Mouse (Mus musculus) kidney, embryonic 14.5 days (tissue): ENCODE results near the gene Fxr2. TPM values are rescaled to one million over a fixed set of nuclear protein-coding genes. Genes with fewer than 3 reads are reported as not detected.

Experiments
- ATAC-seq: fragments of 200-750 bp; cut with Nextera tagmentation; 2 replicates; pipeline ENCODE4 v1.8.0; 2017; ENCODE audit warnings: moderate number of reproducible peaks, mild to moderate bottlenecking, moderate TSS enrichment, moderate library complexity; ENCODE audit not compliant: low FRiP score, low TSS enrichment
- H3K27ac ChIP-seq: fragments of 300-500 bp; sonication (generic); 2 replicates; pipeline ENCODE4 v1.5.1; 2014; ENCODE audit warnings: low read depth, mild to moderate bottlenecking, low read length, moderate library complexity, mixed read lengths
- H3K27me3 ChIP-seq: fragments of 300-500 bp; sonication (generic); 2 replicates; pipeline ENCODE4 v1.6.1; 2014; ENCODE audit warnings: mild to moderate bottlenecking, low read length; ENCODE audit not compliant: control insufficient read depth, insufficient read depth
- H3K36me3 ChIP-seq: fragments of 300-500 bp; sonication (generic); 2 replicates; pipeline ENCODE4 v1.6.1; 2014; ENCODE audit warnings: low read length, mixed read lengths; ENCODE audit not compliant: control insufficient read depth, insufficient read depth
- H3K4me1 ChIP-seq: fragments of 300-500 bp; sonication (generic); 2 replicates; pipeline ENCODE4 v1.6.1; 2014; ENCODE audit warnings: low read length, mixed read lengths; ENCODE audit not compliant: control insufficient read depth, insufficient read depth
- H3K4me2 ChIP-seq: fragments of 300-500 bp; sonication (generic); replicated peaks from 2 replicates; pipeline ENCODE4 v1.6.1; 2014; ENCODE audit warnings: low read depth, mild to moderate bottlenecking, low read length
- H3K4me3 ChIP-seq: fragments of 300-500 bp; sonication (generic); 2 replicates; pipeline ENCODE4 v1.5.1; 2014; ENCODE audit warnings: mild to moderate bottlenecking, low read length
- H3K9ac ChIP-seq: fragments of 300-500 bp; sonication (generic); 2 replicates; pipeline ENCODE4 v1.6.1; 2014; ENCODE audit warnings: low read depth, mild to moderate bottlenecking, low read length, moderate library complexity
- H3K9me3 ChIP-seq: fragments of 300-500 bp; sonication (generic); 2 replicates; pipeline ENCODE4 v1.6.1; 2016; ENCODE audit warnings: low read length; ENCODE audit not compliant: control insufficient read depth
- WGBS: fragments of 180-500 bp; shearing (Covaris S2); extraction: QIAGEN DNeasy Blood & Tissue Kit; methylation state at CpG from one replicate; pipeline ENCODE4 v1.1.7; 2014; 5-methylcytosine and 5-hydroxymethylcytosine counted together
- polyA plus RNA-seq: library from polyadenylated mRNA; unstranded; fragments of >200 nt; fragmentation: Nextera tagmentation; extraction: Ambion mirVana; gene quantifications from 2 replicates; pipeline ENCODE4 v1.2.1, GENCODE M21; 2014

Gene Fxr2
- 30.7 and 33.3 TPM in 2 replicates for polyA plus RNA-seq

DNA sequence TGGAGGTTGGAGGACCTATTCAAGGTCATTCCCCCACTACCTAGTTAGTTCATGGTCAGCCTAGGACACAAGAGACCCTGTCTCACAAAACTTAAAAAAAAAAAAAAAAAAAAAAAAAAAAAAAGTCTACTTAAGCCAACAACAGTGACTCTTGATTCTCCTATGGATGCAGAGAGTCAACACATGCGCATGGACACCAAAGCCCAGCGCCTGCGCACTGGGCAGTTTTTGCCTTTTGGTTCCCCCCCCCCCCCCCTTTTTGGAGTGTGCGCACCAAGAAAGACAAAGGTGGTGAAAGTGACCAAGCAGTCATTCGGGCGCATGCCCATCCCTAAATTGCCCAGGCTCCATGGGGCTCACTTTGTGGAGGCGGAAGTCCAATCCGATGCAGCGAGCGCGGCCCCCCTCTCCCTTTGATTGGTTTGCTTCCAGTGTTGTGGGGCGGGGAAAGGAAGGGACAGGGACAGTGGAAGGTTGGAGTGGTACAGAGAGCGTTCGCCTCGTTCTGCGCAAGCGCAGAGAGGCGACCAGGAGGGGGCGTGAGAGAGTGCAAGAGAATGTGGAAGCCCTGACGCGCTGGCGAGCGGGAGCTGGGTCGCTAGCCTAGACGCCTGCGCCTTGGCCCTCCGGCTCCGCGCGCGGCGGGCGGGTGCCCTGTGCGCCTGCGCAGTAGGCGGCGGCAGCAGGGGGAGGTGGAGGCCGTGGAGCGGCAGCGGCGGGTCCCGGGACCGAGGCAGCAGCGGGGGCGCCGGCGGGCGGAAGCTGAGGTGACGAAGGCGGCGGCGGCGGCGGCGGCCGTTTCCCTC lies at the start of gene Fxr2:
Gene Fxr2 (plus strand): TSS at position 707 of the 806 bp plus-strand sequence.
- no peaks in the 10 kb centered on the region for H3K27me3 ChIP-seq
- H3K27ac ChIP-seq: peak within 1 kb of the TSS; percentile 97
- peak within 1 kb of the TSS; percentile 97 for H3K9ac ChIP-seq
- peak within 1 kb of the TSS; percentile 96 for H3K4me3 ChIP-seq
- peak within 1 kb of the TSS; percentile 64 for H3K4me2 ChIP-seq
- H3K4me1 ChIP-seq: peaks cover 21% of the 10 kb centered on the region
- WGBS: under 1% methylated on average over 38 of the region's 56 CpGs
- peaks cover 9% of the 10 kb centered on the region; the same call in 1 of the 2 replicates for H3K36me3 ChIP-seq
- H3K9me3 ChIP-seq: no peaks in the 10 kb centered on the region
- peak; percentile 98 for ATAC-seq

DNA sequence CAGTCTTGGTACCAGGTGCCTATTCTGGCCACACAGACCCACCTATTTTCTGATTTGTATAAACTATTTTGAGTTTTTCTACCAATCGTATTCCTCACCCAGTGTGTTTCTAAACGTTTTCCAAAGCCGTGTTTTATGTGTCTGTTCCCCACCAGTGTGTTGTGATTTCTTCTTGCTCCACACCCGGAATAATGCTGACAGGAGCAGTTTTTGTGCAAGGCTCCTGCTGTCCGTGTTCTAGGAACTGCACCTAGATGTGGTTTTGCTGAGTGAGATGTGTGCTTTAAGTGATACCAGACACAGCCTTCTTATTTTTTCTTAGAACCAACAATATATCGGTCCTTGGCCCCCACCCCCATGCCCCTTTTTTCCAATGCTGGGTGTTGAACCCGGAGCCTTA lies 48.8 kb upstream of the Fxr2 start:
- whole genome bisulfite sequencing: 81% methylated on average over 7 of the region's 7 CpGs
- ATAC-seq: no peak
- Histone ChIP-seq H3K9me3 (no peaks in the 10 kb centered on the region), H3K4me3 (no peak overlapping the region), H3K4me1 (peaks cover 11% of the 10 kb centered on the region), H3K27me3 (no peaks in the 10 kb centered on the region), H3K27ac (no peak overlapping the region), H3K4me2 (no peak overlapping the region), H3K36me3 (peaks cover 36% of the 10 kb centered on the region), H3K9ac (no peak overlapping the region)

GRCm38 (mm10) chr11:69584937-69585336 lies 47.9 kb upstream of the Fxr2 start:
- ATAC-seq: no peak
- H3K9ac ChIP-seq: no peak overlapping the region
- no peak overlapping the region for H3K27ac ChIP-seq
- peaks cover 11% of the 10 kb centered on the region for H3K4me1 ChIP-seq
- no peak overlapping the region for H3K4me2 ChIP-seq
- WGBS: 97% methylated on average over 13 of the region's 13 CpGs
- H3K4me3 ChIP-seq: no peak overlapping the region
- no peaks in the 10 kb centered on the region for H3K27me3 ChIP-seq
- no peaks in the 10 kb centered on the region for H3K9me3 ChIP-seq
- peaks cover 46% of the 10 kb centered on the region for H3K36me3 ChIP-seq

- Histone ChIP-seq H3K27me3 (no peaks in the 10 kb centered on the region), H3K4me3 (no peak overlapping the region), H3K4me1 (peaks cover 11% of the 10 kb centered on the region), H3K27ac (no peak overlapping the region), H3K36me3 (peaks cover 54% of the 10 kb centered on the region), H3K9ac (no peak overlapping the region), H3K9me3 (no peaks in the 10 kb centered on the region), H3K4me2 (no peak overlapping the region)
- 79% methylated on average over 7 of the region's 7 CpGs for WGBS
- no peak for ATAC-seq
Measured at GRCm38 (mm10) chr11:69585718-69586325, 47.0 kb upstream of the Fxr2 start.

DNA sequence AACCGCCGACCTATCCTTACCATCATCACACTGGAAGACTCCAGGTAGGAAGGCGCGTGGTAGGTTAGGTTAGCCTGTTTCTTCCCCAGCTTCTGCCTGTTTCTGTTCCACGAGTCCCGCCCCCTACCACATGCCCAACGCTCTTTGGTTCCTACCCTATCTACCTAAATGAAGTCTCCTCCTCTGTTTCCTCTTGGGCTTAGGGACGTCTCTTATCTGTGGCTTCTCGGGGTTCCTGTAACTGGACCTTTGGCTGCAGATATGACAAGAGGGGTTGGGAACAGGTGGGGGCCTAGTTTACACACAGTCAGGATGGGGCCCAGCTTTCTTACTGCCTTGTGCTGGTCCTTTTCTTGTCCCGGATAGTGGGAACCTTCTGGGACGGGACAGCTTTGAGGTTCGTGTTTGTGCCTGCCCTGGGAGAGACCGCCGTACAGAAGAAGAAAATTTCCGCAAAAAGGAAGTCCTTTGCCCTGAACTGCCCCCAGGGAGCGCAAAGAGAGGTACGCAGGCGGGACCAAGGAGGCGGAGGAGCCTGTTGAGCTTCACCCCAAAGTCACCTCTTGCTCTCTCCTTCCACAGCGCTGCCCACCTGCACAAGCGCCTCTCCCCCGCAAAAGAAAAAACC lies 43.5 kb upstream of the Fxr2 start:
- ATAC-seq: no peak
- no peaks in the 10 kb centered on the region for H3K4me1 ChIP-seq

DNA sequence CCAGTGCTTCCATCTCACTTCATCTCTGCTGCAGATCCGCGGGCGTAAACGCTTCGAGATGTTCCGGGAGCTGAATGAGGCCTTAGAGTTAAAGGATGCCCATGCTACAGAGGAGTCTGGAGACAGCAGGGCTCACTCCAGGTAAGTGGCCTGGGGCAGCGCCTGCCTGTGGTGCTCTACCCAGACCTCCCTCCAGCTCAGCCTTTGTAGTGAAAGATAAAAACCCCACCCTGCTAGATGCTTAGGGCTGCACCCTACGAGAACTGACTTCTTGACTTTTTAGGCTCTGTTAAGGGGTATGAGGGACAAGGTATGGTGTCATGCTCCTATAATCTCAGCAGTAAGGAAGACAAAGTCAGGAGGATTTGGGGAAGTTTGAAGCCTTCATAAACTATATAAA lies 42.2 kb upstream of the Fxr2 start:
- Histone ChIP-seq H3K4me3 (no peak overlapping the region), H3K4me1 (no peaks in the 10 kb centered on the region), H3K4me2 (no peak overlapping the region), H3K9me3 (no peaks in the 10 kb centered on the region), H3K36me3 (peaks cover 70% of the 10 kb centered on the region), H3K27ac (no peak overlapping the region), H3K27me3 (no peaks in the 10 kb centered on the region), H3K9ac (no peak overlapping the region)
- WGBS: 96% methylated on average over 8 of the region's 8 CpGs
- no peak for ATAC-seq

More for the DNA sequence above, 43.5 kb upstream of the Fxr2 start:
- H3K9ac ChIP-seq: no peak overlapping the region
- no peak overlapping the region for H3K27ac ChIP-seq
- H3K4me3 ChIP-seq: no peak overlapping the region
- WGBS: 92% methylated on average over 22 of the region's 22 CpGs
- H3K27me3 ChIP-seq: no peaks in the 10 kb centered on the region
- H3K36me3 ChIP-seq: peaks cover 72% of the 10 kb centered on the region
- no peak overlapping the region for H3K4me2 ChIP-seq
- H3K9me3 ChIP-seq: no peaks in the 10 kb centered on the region

DNA sequence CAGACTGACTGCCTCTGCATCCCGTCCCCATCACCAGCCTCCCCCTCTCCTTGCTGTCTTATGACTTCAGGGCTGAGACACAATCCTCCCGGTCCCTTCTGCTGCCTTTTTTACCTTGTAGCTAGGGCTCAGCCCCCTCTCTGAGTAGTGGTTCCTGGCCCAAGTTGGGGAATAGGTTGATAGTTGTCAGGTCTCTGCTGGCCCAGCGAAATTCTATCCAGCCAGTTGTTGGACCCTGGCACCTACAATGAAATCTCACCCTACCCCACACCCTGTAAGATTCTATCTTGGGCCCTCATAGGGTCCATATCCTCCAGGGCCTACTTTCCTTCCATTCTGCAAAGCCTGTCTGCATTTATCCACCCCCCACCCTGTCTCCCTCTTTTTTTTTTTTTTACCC lies 41.4 kb upstream of the Fxr2 start:
- Histone ChIP-seq H3K27me3 (no peaks in the 10 kb centered on the region), H3K27ac (no peak overlapping the region), H3K36me3 (peaks cover 69% of the 10 kb centered on the region), H3K4me1 (no peaks in the 10 kb centered on the region), H3K9me3 (no peaks in the 10 kb centered on the region), H3K9ac (no peak overlapping the region), H3K4me2 (no peak overlapping the region), H3K4me3 (no peak overlapping the region)
- ATAC-seq: no peak
- 85% methylated on average over 3 of the region's 3 CpGs for WGBS

- Histone ChIP-seq H3K4me2 (no peak overlapping the region), H3K27me3 (no peaks in the 10 kb centered on the region), H3K4me1 (no peaks in the 10 kb centered on the region), H3K36me3 (peaks cover 63% of the 10 kb centered on the region), H3K4me3 (no peak overlapping the region), H3K9me3 (no peaks in the 10 kb centered on the region), H3K27ac (no peak overlapping the region), H3K9ac (no peak overlapping the region)
- WGBS: 91% methylated on average over 7 of the region's 7 CpGs
- no peak for ATAC-seq
Measured at GRCm38 (mm10) chr11:69591899-69592637, 40.7 kb upstream of the Fxr2 start.
